Mouse (Mus musculus): Measurements from ENCODE around the gene Orc6. TPM values are rescaled to one million over a fixed set of nuclear protein-coding genes. Genes with fewer than 3 reads are reported as not detected.

The Orc6 gene
- total RNA-seq, 2 experiments from 2014 or later: 17.9 to 18.8 TPM

Other genes starting within 250 kb of the Orc6 start
- gene Fbxw9, start 239.6 kb upstream of the Orc6 start, total RNA-seq (2021): 10 to 100 TPM; 13.0 to 20.5 TPM
- 1 to 10 TPM in 1 of 2 experiments, not detected in 1; 1.2 TPM for gene Gm5741, start 231.7 kb upstream of the Orc6 start, total RNA-seq (2021)
- 10 to 100 TPM; 32.2 to 32.7 TPM for gene Dhps, start 227.9 kb upstream of the Orc6 start, total RNA-seq (2021)
- gene Wdr83os, start 218.9 kb upstream of the Orc6 start, total RNA-seq (2021): 10 to 100 TPM; 69.1 to 79.6 TPM
- gene Wdr83, start 218.3 kb upstream of the Orc6 start, total RNA-seq (2021): 10 to 100 TPM; 20.5 to 25.5 TPM
- 10 to 100 TPM; 38.1 to 45.5 TPM for gene Man2b1, start 216.4 kb upstream of the Orc6 start, total RNA-seq (2021)
- gene Zfp791, start 176.5 kb upstream of the Orc6 start, total RNA-seq (2021): 1 to 10 TPM; 1.3 to 1.4 TPM
- gene Cks1brt, start 147.7 kb upstream of the Orc6 start, total RNA-seq (2021): not detected
- gene Olfr371, start 73.6 kb upstream of the Orc6 start, total RNA-seq (2021): not detected
- gene Vps35, start 170 bp downstream of the Orc6 start, total RNA-seq (2021): 100 to 1,000 TPM; 105 to 108 TPM
- under 1 TPM; 0.13 to 0.53 TPM for gene Mylk3, start 86.7 kb downstream of the Orc6 start, total RNA-seq (2021)
- 10 to 100 TPM; 20.0 to 37.1 TPM for gene 4921524J17Rik, start 133.2 kb downstream of the Orc6 start, total RNA-seq (2021)
- 100 to 1,000 TPM in 1 of 2 experiments, 10 to 100 TPM in 1; 65.0 to 339 TPM for gene Gpt2, start 192.9 kb downstream of the Orc6 start, total RNA-seq (2021)